Mouse (Mus musculus) lung, adult 2 months (tissue): ENCODE data around the gene Akap17b. TPM values are rescaled to one million over a fixed set of nuclear protein-coding genes. Genes with fewer than 3 reads are reported as not detected.

Experiments
- DNase-seq: peaks from one replicate; pipeline ENCODE4 v3.0.0; 2022
- H3K4me1 ChIP-seq: fragments of 200-500 bp; 2 replicates; pipeline ENCODE4 v1.6.1; 2011; ENCODE audit warnings: low read length; ENCODE audit not compliant: control insufficient read depth, insufficient read depth
- H3K4me3 ChIP-seq: fragments of 200-500 bp; replicated peaks from 2 replicates; pipeline ENCODE3; 2011; ENCODE audit warnings: low read depth, mild to moderate bottlenecking, control low read depth, low read length; ENCODE audit errors: extremely low read depth
- CTCF ChIP-seq: fragments of 200-500 bp; IDR thresholded peaks from 2 replicates; pipeline ENCODE4 v1.5.1; 2011; ENCODE audit warnings: mild to moderate bottlenecking, low read length, control low read depth; ENCODE audit not compliant: insufficient read depth
- POLR2A ChIP-seq: fragments of 200-500 bp; IDR thresholded peaks from 2 replicates; pipeline ENCODE4 v1.6.1; 2011; ENCODE audit warnings: low read depth, mild to moderate bottlenecking, control low read depth, low read length, borderline replicate concordance; ENCODE audit errors: extremely low read depth
- WGBS: fragments of 180-500 bp; shearing (Covaris S2); methylation state at CpG from one replicate; pipeline ENCODE4 v1.1.7; 2018; 5-methylcytosine and 5-hydroxymethylcytosine counted together
- polyA plus RNA-seq: library from polyadenylated mRNA; depleted of rRNA; stranded (reverse); fragments of >200 nt; gene quantifications from 2 replicates; pipeline ENCODE4 v1.2.3, GENCODE M21; 2012; rRNA removed

Gene Akap17b
- polyA plus RNA-seq, 1 experiment: 0.60 TPM

DNA sequence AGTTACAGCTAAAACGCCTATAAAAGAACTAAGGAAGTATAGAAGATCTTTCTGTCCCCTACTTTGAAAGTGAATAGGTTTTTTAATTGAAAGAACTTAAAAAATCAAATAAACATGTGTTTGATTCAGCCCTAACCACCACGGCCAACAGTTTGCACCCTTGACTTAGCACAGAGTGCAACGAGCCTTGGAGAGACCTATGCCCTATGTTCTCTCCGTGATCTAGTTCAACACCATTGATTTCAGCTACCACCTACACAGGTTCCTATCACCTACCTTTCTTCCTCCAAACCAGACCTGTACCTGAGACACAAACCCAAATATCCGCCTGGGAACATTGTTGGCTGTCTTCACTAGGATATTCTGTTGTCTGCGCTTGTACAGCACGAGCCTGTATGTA lies 54.9 kb downstream of the Akap17b start:
- whole genome bisulfite sequencing: 83% methylated on average over 7 of the region's 7 CpGs
- Histone ChIP-seq H3K4me1 (no peaks in the 10 kb centered on the region), H3K4me3 (no peak overlapping the region)
- DNase-seq: no peak
- TF ChIP-seq POLR2A (no peak), CTCF (no peak)

DNA sequence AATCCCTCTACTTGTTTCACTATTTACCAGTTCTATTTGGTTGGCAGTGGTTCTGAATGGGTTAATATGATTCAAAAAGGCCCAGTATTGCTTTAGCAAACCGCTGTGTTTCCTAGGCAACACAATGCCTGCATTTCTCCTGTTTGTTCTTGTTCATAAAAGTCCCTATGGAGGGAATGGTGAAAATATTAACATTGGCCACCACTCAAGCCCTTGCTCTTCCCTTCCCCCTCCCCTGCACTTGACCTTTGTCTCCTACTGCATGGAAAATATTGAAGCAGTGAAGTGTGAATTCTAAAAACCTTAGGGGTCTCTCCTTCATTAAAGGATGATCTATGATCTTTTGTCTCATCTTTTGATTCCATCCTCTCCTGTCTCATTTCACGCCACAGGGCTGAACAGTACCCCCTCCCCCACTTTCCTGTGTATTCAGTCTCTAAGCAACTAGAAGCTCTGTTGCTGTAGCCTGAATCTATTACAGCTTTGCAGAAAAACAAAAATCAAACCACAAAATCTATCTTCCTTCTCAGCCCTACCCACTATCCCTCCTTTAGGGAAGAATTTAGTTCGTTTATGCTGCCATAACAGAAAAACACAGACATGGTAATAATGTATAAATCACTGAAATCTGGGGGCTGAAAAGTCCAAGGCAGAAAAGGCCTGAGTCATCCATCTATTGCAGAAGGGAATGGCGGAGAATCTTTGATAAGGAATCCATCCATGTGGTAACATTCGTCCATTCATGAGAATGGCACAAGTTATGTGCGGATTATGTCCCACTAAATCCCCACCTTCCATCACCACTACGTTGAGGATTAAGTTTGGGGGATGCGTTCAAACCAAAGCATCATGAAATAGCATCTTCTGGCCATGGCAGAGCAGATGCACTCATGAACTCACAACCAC lies 57.6 kb downstream of the Akap17b start:
- WGBS: 70% methylated on average over 8 of the region's 8 CpGs
- Histone ChIP-seq H3K4me1 (no peaks in the 10 kb centered on the region), H3K4me3 (no peak overlapping the region)
- DNase-seq: no peak
- TF ChIP-seq POLR2A (no peak), CTCF (no peak)

- Histone ChIP-seq H3K4me1 (no peaks in the 10 kb centered on the region), H3K4me3 (no peak overlapping the region)
- no peak for DNase-seq
- WGBS: 70% methylated on average over 1 of the region's 1 CpGs
- no peak for TF ChIP-seq POLR2A
- no peak for TF ChIP-seq CTCF
These were observed 58.4 kb downstream of the Akap17b start for GRCm38 (mm10) chrX:36586629-36587303.

GRCm38 (mm10) chrX:36562079-36562478 lies 83.1 kb downstream of the Akap17b start:
- 33% methylated on average over 3 of the region's 3 CpGs for WGBS
- no peak overlapping the region for H3K4me3 ChIP-seq
- TF ChIP-seq POLR2A: no peak
- no peak for TF ChIP-seq CTCF
- DNase-seq: no peak
- no peaks in the 10 kb centered on the region for H3K4me1 ChIP-seq

DNA sequence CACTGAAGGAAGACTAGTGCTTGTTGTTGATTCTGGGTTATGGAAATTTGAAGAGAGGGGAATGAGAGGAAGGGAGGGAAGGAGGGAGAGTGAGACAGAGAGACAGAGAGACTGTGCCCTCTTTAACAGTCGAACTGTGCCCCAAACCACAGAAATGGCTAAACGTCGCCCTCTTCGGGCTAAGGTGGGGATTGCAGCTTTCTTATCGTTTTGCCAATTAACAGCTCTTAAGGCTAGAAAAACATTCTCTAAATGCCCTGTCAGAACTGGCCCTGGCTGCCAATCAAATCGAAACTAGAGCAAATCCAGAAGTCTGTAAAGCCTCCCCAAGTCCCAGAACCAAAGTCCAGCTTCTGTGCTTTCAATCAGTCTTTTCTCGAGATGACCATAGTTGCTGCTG lies 83.5 kb downstream of the Akap17b start:
- TF ChIP-seq CTCF (peak; percentile 68), POLR2A (no peak)
- Histone ChIP-seq H3K4me1 (no peaks in the 10 kb centered on the region), H3K4me3 (no peak overlapping the region)
- peak; percentile 68 for DNase-seq
- WGBS: 16% methylated on average over 7 of the region's 7 CpGs

GRCm38 (mm10) chrX:36560170-36560569 lies 85.0 kb downstream of the Akap17b start:
- Histone ChIP-seq H3K4me3 (no peak overlapping the region), H3K4me1 (no peaks in the 10 kb centered on the region)
- 66% methylated on average over 4 of the region's 4 CpGs for WGBS
- TF ChIP-seq CTCF: no peak
- no peak for TF ChIP-seq POLR2A
- DNase-seq: no peak

Other genes with a start within 250 kb of the Akap17b start
- gene Gm6268, start 244.1 kb downstream of the Akap17b start, polyA plus RNA-seq: not detected in 2 replicates
- gene Gm14569, start 153.6 kb downstream of the Akap17b start, polyA plus RNA-seq: 0.08 and 0.21 TPM in 2 replicates
- 121 and 162 TPM in 2 replicates for gene Pgrmc1, start 47.2 kb downstream of the Akap17b start, polyA plus RNA-seq
- gene Slc25a43, start 98.3 kb upstream of the Akap17b start, polyA plus RNA-seq: 3.1 and 3.4 TPM in 2 replicates
- 299 and 343 TPM in 2 replicates for gene Slc25a5, start 150.3 kb upstream of the Akap17b start, polyA plus RNA-seq
- 23.1 and 27.1 TPM in 2 replicates for gene Ube2a, start 228.5 kb upstream of the Akap17b start, polyA plus RNA-seq
- 18.6 and 22.7 TPM in 2 replicates for gene C330007P06Rik, start 228.7 kb upstream of the Akap17b start, polyA plus RNA-seq